Mouse (Mus musculus): ENCODE data around the gene Ppp1r21. TPM values are rescaled to one million over a fixed set of nuclear protein-coding genes. Genes with fewer than 3 reads are reported as not detected.

Gene Ppp1r21
- total RNA-seq, 2 experiments from 2014 or later: 8.1 to 16.3 TPM

- ATAC-seq (replicated peaks; ENCODE audit: low FRiP score, poor library complexity, severe bottlenecking): no peak
Measured at GRCm38 (mm10) chr17:88600492-88601026, 70.6 kb downstream of the Ppp1r21 start.

- no peak for ATAC-seq (replicated peaks; ENCODE audit: low FRiP score, poor library complexity, severe bottlenecking)
Measured at GRCm38 (mm10) chr17:88603943-88604342, 74.0 kb downstream of the Ppp1r21 start.

- ATAC-seq (replicated peaks; ENCODE audit: low FRiP score, poor library complexity, severe bottlenecking): no peak
Measured at GRCm38 (mm10) chr17:88606056-88606455, 76.1 kb downstream of the Ppp1r21 start.

GRCm38 (mm10) chr17:88609361-88609760, 79.4 kb downstream of the Ppp1r21 start:
- no peak for ATAC-seq (replicated peaks; ENCODE audit: low FRiP score, poor library complexity, severe bottlenecking)

GRCm38 (mm10) chr17:88611057-88611456, 81.1 kb downstream of the Ppp1r21 start:
- ATAC-seq (replicated peaks; ENCODE audit: low FRiP score, poor library complexity, severe bottlenecking): no peak

- ATAC-seq (replicated peaks; ENCODE audit: low FRiP score, poor library complexity, severe bottlenecking): no peak
Measured at GRCm38 (mm10) chr17:88613172-88613571, 83.3 kb downstream of the Ppp1r21 start.

GRCm38 (mm10) chr17:88613721-88614120, 83.8 kb downstream of the Ppp1r21 start:
- ATAC-seq (replicated peaks; ENCODE audit: low FRiP score, poor library complexity, severe bottlenecking): no peak

- ATAC-seq (replicated peaks; ENCODE audit: low FRiP score, poor library complexity, severe bottlenecking): no peak
Measured at GRCm38 (mm10) chr17:88614234-88614633, 84.3 kb downstream of the Ppp1r21 start.

GRCm38 (mm10) chr17:88614733-88615132, 84.8 kb downstream of the Ppp1r21 start:
- ATAC-seq (replicated peaks; ENCODE audit: low FRiP score, poor library complexity, severe bottlenecking): no peak

GRCm38 (mm10) chr17:88615492-88616155, 85.7 kb downstream of the Ppp1r21 start:
- ATAC-seq (replicated peaks; ENCODE audit: low FRiP score, poor library complexity, severe bottlenecking): no peak

- ATAC-seq (replicated peaks; ENCODE audit: low FRiP score, poor library complexity, severe bottlenecking): no peak
Measured at GRCm38 (mm10) chr17:88620935-88621334, 91.0 kb downstream of the Ppp1r21 start.

GRCm38 (mm10) chr17:88621374-88621773, 91.5 kb downstream of the Ppp1r21 start:
- no peak for ATAC-seq (replicated peaks; ENCODE audit: low FRiP score, poor library complexity, severe bottlenecking)

GRCm38 (mm10) chr17:88622711-88623110, 92.8 kb downstream of the Ppp1r21 start:
- ATAC-seq (replicated peaks; ENCODE audit: low FRiP score, poor library complexity, severe bottlenecking): no peak

- no peak for ATAC-seq (replicated peaks; ENCODE audit: low FRiP score, poor library complexity, severe bottlenecking)
Measured at GRCm38 (mm10) chr17:88624386-88624785, 94.5 kb downstream of the Ppp1r21 start.

- ATAC-seq (replicated peaks; ENCODE audit: low FRiP score, poor library complexity, severe bottlenecking): no peak
Measured at GRCm38 (mm10) chr17:88625350-88625749, 95.4 kb downstream of the Ppp1r21 start.

- no peak for ATAC-seq (replicated peaks; ENCODE audit: low FRiP score, poor library complexity, severe bottlenecking)
Measured at GRCm38 (mm10) chr17:88625931-88626330, 96.0 kb downstream of the Ppp1r21 start.

GRCm38 (mm10) chr17:88626347-88626811, 96.5 kb downstream of the Ppp1r21 start:
- ATAC-seq (replicated peaks; ENCODE audit: low FRiP score, poor library complexity, severe bottlenecking): no peak

GRCm38 (mm10) chr17:88627150-88627549, 97.2 kb downstream of the Ppp1r21 start:
- no peak for ATAC-seq (replicated peaks; ENCODE audit: low FRiP score, poor library complexity, severe bottlenecking)

GRCm38 (mm10) chr17:88628676-88629380, 98.9 kb downstream of the Ppp1r21 start:
- ATAC-seq (replicated peaks; ENCODE audit: low FRiP score, poor library complexity, severe bottlenecking): no peak

- ATAC-seq (replicated peaks; ENCODE audit: low FRiP score, poor library complexity, severe bottlenecking): no peak
Measured at GRCm38 (mm10) chr17:88629381-88629759, 99.5 kb downstream of the Ppp1r21 start.

- no peak for ATAC-seq (replicated peaks; ENCODE audit: low FRiP score, poor library complexity, severe bottlenecking)
Measured at GRCm38 (mm10) chr17:88629931-88630553, 100.1 kb downstream of the Ppp1r21 start.
